Mouse (Mus musculus) urinary bladder, postnatal 14 days (tissue): ENCODE data around the gene Spata3.
"Not testable (repeated sequence)": the region's sequence is repeated elsewhere in the genome, so short reads cannot be mapped to it uniquely, and the experiment has no call there.

Source experiments
- DNase-seq: peaks from one replicate; pipeline ENCODE4 v3.0.0; 2021; ENCODE audit warnings: low spot score

Gene Spata3

GRCm38 (mm10) chr1:86016516-86016915 is at the start of gene Spata3:
Gene Spata3 (plus strand): TSS chr1:86016816.
- no peak for DNase-seq

- DNase-seq, result no peak
Observed at GRCm38 (mm10) chr1:85969081-85969480, 47.5 kb upstream of the Spata3 start.

GRCm38 (mm10) chr1:85969519-85969918 is 47.1 kb upstream of the Spata3 start:
- DNase-seq, result no peak

GRCm38 (mm10) chr1:85971070-85971469 is 45.5 kb upstream of the Spata3 start:
- no peak for DNase-seq

- DNase-seq, result no peak
Observed at GRCm38 (mm10) chr1:85972341-85972740, 44.3 kb upstream of the Spata3 start.

GRCm38 (mm10) chr1:85973468-85973877 is 43.1 kb upstream of the Spata3 start:
- no peak for DNase-seq

- no peak for DNase-seq
Observed at GRCm38 (mm10) chr1:85977709-85978108, 38.9 kb upstream of the Spata3 start.

GRCm38 (mm10) chr1:85981738-85982357 is 34.8 kb upstream of the Spata3 start:
- DNase-seq, result no peak

GRCm38 (mm10) chr1:85985784-85986183 is 30.8 kb upstream of the Spata3 start:
- no peak for DNase-seq

GRCm38 (mm10) chr1:85988351-85988750 is 28.3 kb upstream of the Spata3 start:
- no peak for DNase-seq

- not testable (repeated sequence) for DNase-seq
Observed at GRCm38 (mm10) chr1:85988882-85989281, 27.7 kb upstream of the Spata3 start.

- no peak for DNase-seq
Observed at GRCm38 (mm10) chr1:85992175-85992574, 24.4 kb upstream of the Spata3 start.

- DNase-seq, result no peak
Observed at GRCm38 (mm10) chr1:85993541-85993940, 23.1 kb upstream of the Spata3 start.

GRCm38 (mm10) chr1:85997221-85997620 is 19.4 kb upstream of the Spata3 start:
- DNase-seq, result no peak

- no peak for DNase-seq
Observed at GRCm38 (mm10) chr1:85998012-85998411, 18.6 kb upstream of the Spata3 start.

GRCm38 (mm10) chr1:85999853-86000570 is 16.6 kb upstream of the Spata3 start:
- DNase-seq, result no peak

GRCm38 (mm10) chr1:86005540-86005939 is 11.1 kb upstream of the Spata3 start:
- no peak for DNase-seq

GRCm38 (mm10) chr1:86006040-86006439 is 10.6 kb upstream of the Spata3 start:
- no peak for DNase-seq

GRCm38 (mm10) chr1:86007778-86008177 is 8.8 kb upstream of the Spata3 start:
- peak; percentile 91 for DNase-seq

- not testable (repeated sequence) for DNase-seq
Observed at GRCm38 (mm10) chr1:86015758-86016157, 858 bp upstream of the Spata3 start.

GRCm38 (mm10) chr1:86018235-86019055 is 1.8 kb downstream of the Spata3 start:
- peak; percentile 51 for DNase-seq

- no peak for DNase-seq
Observed at GRCm38 (mm10) chr1:86021365-86021989, 4.9 kb downstream of the Spata3 start.
